Mouse (Mus musculus): Measurements from ENCODE around the gene Cdhr2.

Gene Cdhr2

GRCm38 (mm10) chr13:54716916-54717315 lies 15.7 kb downstream of the Cdhr2 start:
- no peak for TF ChIP-seq GATA4 (IDR thresholded peaks at IDR 0.05; ENCODE audit: insufficient replicate concordance, low read length)

- no peak for TF ChIP-seq GATA4 (IDR thresholded peaks at IDR 0.05; ENCODE audit: insufficient replicate concordance, low read length)
Measured at GRCm38 (mm10) chr13:54723143-54723542, 21.9 kb downstream of the Cdhr2 start.

- TF ChIP-seq GATA4 (IDR thresholded peaks at IDR 0.05; ENCODE audit: insufficient replicate concordance, low read length): no peak
Measured at GRCm38 (mm10) chr13:54726131-54726530, 24.9 kb downstream of the Cdhr2 start.

- no peak for TF ChIP-seq GATA4 (IDR thresholded peaks at IDR 0.05; ENCODE audit: insufficient replicate concordance, low read length)
Measured at GRCm38 (mm10) chr13:54736931-54737330, 35.7 kb downstream of the Cdhr2 start.

- no peak for TF ChIP-seq GATA4 (IDR thresholded peaks at IDR 0.05; ENCODE audit: insufficient replicate concordance, low read length)
Measured at GRCm38 (mm10) chr13:54737488-54738212, 36.4 kb downstream of the Cdhr2 start.

- no peak for TF ChIP-seq GATA4 (IDR thresholded peaks at IDR 0.05; ENCODE audit: insufficient replicate concordance, low read length)
Measured at GRCm38 (mm10) chr13:54738213-54738601, 36.9 kb downstream of the Cdhr2 start.

GRCm38 (mm10) chr13:54746110-54746509 lies 44.8 kb downstream of the Cdhr2 start:
- TF ChIP-seq GATA4 (IDR thresholded peaks at IDR 0.05; ENCODE audit: insufficient replicate concordance, low read length): no peak

GRCm38 (mm10) chr13:54746896-54747295 lies 45.6 kb downstream of the Cdhr2 start:
- no peak for TF ChIP-seq GATA4 (IDR thresholded peaks at IDR 0.05; ENCODE audit: insufficient replicate concordance, low read length)

GRCm38 (mm10) chr13:54748190-54748589 lies 46.9 kb downstream of the Cdhr2 start:
- no peak for TF ChIP-seq GATA4 (IDR thresholded peaks at IDR 0.05; ENCODE audit: insufficient replicate concordance, low read length)

- no peak for TF ChIP-seq GATA4 (IDR thresholded peaks at IDR 0.05; ENCODE audit: insufficient replicate concordance, low read length)
Measured at GRCm38 (mm10) chr13:54748721-54749060, 47.4 kb downstream of the Cdhr2 start.

GRCm38 (mm10) chr13:54749061-54749863 lies 48.0 kb downstream of the Cdhr2 start:
- no peak for TF ChIP-seq GATA4 (IDR thresholded peaks at IDR 0.05; ENCODE audit: insufficient replicate concordance, low read length)

GRCm38 (mm10) chr13:54749864-54750411 lies 48.7 kb downstream of the Cdhr2 start, which contains the start of gene Gprin1:
Gprin1 (minus strand) TSS chr13:54749874.
- TF ChIP-seq GATA4 (IDR thresholded peaks at IDR 0.05; ENCODE audit: insufficient replicate concordance, low read length): no peak

GRCm38 (mm10) chr13:54750699-54751098 lies 49.4 kb downstream of the Cdhr2 start:
- no peak for TF ChIP-seq GATA4 (IDR thresholded peaks at IDR 0.05; ENCODE audit: insufficient replicate concordance, low read length)

- no peak for TF ChIP-seq GATA4 (IDR thresholded peaks at IDR 0.05; ENCODE audit: insufficient replicate concordance, low read length)
Measured at GRCm38 (mm10) chr13:54752656-54753055, 51.4 kb downstream of the Cdhr2 start.

- no peak for TF ChIP-seq GATA4 (IDR thresholded peaks at IDR 0.05; ENCODE audit: insufficient replicate concordance, low read length)
Measured at GRCm38 (mm10) chr13:54753733-54754132, 52.5 kb downstream of the Cdhr2 start.
